Mouse (Mus musculus) thymus, postnatal 10 days (tissue): Measurements from ENCODE around the gene Ferd3l.

ENCODE experiments used
- DNase-seq, 2 experiments: peaks; one replicate each; pipeline ENCODE4 v3.0.0; 2021; ENCODE audit warnings: low spot score in 2 of 2

The Ferd3l gene

DNA sequence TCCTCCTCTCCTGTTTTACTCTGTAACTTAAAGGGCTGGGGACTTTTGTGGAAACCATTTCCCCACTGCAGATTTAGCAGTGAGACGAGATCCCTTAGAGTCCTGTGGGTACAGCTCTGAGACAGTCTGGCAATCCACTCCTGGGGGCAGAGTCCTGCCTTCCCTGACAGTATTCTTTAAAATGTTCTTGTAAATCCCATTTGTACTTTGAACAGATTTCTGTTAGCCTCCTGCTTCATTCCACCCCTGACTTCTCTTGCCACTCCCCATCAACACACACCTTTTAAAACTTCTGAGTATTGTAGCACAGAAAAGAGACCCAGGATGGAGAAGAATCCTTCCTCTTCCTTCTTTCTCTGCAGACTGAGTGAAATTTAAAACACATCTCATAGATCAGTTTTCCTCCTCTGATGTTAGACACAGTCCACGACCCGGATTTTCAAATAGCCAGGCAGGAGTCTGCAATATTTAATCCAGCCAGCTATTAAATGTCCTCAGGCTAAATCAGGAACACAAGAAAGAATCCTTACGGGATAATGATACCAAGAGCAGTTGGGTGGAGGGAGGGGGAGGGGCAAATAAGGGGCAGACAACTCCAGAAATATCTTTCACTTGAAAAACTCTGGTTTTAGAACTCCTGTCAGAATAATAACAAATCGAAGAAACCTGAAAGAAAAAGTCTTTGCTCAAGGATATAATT, 37.6 kb downstream of the Ferd3l start:
- no peak for DNase-seq

DNA sequence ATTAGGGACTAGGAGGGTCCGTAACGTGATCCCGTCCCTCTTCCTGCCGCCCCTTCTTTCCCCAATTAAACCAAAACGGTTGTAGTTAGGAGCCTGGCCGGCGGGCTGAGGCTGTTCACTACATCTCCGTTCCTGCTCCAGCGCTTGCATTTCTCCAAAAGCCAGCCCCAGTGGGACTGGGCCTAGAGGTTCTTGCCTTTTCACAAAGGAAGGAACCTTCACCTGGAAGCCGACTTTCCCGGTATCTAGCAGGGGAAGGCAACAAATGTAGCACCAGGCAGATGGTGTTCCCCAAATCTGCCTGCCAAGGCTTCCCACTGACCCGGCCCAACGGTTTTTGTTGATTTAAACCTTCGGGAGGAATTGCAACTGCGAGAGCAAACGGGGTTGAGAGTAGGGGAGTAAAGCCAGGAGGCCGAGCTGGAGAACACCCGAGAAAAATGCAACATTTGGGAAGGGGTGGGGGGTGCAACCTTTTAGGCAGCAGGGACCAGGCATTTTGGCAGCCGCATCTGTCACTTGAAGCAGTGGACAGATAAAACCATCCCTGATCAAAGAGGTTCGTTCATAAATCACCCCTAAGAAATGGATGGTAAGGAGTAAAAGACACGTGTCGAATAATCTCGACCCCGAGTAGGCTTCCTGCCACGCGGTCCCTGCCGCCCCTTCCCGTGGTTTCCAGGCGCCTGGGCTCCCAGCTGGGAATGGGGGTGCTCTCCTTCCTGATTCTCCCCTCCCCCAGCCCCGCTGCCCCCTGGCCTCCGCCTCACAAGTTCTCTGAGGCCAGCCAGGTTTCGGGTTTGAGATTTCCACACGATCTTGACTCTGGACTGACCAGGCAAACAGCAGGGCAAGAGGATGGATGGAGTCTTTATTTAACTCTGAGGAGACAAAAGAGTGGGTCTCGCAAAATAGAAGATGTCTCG, 38.5 kb downstream of the Ferd3l start:
- DNase-seq, result no peak

DNA sequence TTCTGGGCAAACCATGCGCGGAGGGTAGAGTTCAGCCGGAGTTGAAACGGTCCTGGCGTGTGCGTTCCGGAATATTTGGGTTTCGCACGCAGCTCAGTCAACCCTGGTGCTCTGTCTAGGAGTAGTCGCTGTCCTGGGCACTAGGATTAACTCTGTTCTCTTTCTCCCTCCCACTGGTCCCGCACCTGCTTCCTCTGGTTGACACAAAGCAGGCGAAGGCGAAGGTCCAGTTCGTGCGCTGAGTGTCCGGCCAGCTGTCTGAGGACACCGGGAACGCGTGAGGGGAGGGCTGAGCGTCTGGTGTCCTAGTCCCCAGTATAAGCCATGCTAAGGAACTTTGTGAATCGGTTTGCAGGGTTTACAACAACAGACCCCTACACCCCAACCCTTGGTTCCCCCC, 39.3 kb downstream of the Ferd3l start:
- DNase-seq, result no peak

DNA sequence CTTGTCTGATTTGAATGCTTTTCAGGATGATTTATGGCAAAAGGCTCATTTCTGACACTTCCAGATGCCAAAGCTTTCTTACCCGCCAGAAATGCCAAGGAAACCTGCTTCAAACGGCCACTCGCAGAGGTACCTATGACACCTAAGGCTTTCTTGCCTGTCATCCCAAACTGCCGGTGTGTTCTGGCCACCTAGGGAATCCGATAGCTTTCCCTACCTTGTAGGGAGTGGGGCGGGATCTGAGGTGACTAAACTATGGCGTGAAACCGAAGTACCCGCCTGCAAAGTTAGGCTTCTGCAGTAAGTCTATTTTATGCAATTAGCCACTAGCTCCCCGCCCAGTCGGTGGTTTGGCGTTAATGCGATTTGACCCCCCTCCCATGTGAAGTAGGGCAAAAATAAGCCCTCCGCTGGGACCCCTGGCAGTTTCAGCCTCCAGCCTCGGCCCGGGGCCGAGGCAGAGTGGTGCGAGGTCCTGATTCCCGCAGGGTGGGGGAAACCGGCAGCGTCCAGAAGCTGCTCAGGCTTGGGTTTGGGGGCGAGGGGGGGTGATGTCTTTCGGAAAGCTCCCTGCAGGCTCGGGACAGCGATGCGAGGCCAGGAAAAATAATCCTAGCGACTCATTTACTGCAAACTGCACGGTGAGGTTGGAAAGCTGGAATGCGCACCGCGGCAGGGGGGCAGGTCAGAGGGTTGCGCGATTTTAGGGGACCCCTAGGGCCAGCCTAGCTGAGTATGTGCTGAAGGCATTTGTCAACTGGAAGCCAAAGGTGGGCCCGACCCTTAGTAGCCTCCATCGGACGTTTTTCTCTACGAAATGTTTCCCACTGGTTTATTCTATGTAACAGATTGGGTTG, 40.0 kb downstream of the Ferd3l start:
- DNase-seq, result no peak

- no peak for DNase-seq
Measured at GRCm38 (mm10) chr12:33968898-33969178, 40.6 kb downstream of the Ferd3l start.
